Mouse (Mus musculus) stomach, embryonic 15.5 days (tissue): ENCODE results near the gene Pip5kl1. TPM values are rescaled to one million over a fixed set of nuclear protein-coding genes. Genes with fewer than 3 reads are reported as not detected.

Source experiments
- ATAC-seq: fragments of 200-750 bp; cut with Nextera tagmentation; 2 replicates; pipeline ENCODE4 v1.8.0; 2017; ENCODE audit warnings: low read depth, moderate number of reproducible peaks, moderate TSS enrichment; ENCODE audit not compliant: insufficient read depth, low FRiP score
- H3K27ac ChIP-seq: fragments of 300-500 bp; sonication (generic); 2 replicates; pipeline ENCODE4 v1.5.1; 2015; ENCODE audit warnings: mild to moderate bottlenecking, inconsistent platforms
- H3K27me3 ChIP-seq: fragments of 300-500 bp; sonication (generic); replicated peaks from 2 replicates; pipeline ENCODE4 v1.6.1; 2015; ENCODE audit warnings: inconsistent platforms
- H3K36me3 ChIP-seq: fragments of 300-500 bp; sonication (generic); 2 replicates; pipeline ENCODE4 v1.6.1; 2015; ENCODE audit warnings: inconsistent platforms
- H3K4me1 ChIP-seq: fragments of 300-500 bp; sonication (generic); 2 replicates; pipeline ENCODE4 v1.6.1; 2015; ENCODE audit warnings: inconsistent platforms
- H3K4me2 ChIP-seq: fragments of 300-500 bp; sonication (generic); 2 replicates; pipeline ENCODE4 v1.6.1; 2015; ENCODE audit warnings: mild to moderate bottlenecking, inconsistent platforms
- H3K4me3 ChIP-seq: fragments of 300-500 bp; sonication (generic); replicated peaks from 2 replicates; pipeline ENCODE4 v1.5.1; 2015; ENCODE audit warnings: inconsistent platforms
- H3K9ac ChIP-seq: fragments of 300-500 bp; sonication (generic); 2 replicates; pipeline ENCODE4 v1.6.1; 2015; ENCODE audit warnings: inconsistent platforms
- H3K9me3 ChIP-seq: fragments of 300-500 bp; sonication (generic); 2 replicates; pipeline ENCODE4 v1.6.1; 2016; ENCODE audit warnings: inconsistent platforms
- WGBS: fragments of 180-500 bp; shearing (Covaris S2); methylation state at CpG from one replicate; pipeline ENCODE4 v1.1.7; 2015; 5-methylcytosine and 5-hydroxymethylcytosine counted together
- polyA plus RNA-seq: library from polyadenylated mRNA; unstranded; fragments of >200 nt; fragmentation: Nextera tagmentation; extraction: Ambion mirVana; gene quantifications from 2 replicates; pipeline ENCODE4 v1.2.1, GENCODE M21; 2015

Pip5kl1 gene
- polyA plus RNA-seq, 1 experiment from 2014 or later, result 0.36 TPM

- H3K4me1 ChIP-seq, result peaks cover 68% of the 10 kb centered on the region
- WGBS, result 3% methylated on average over 13 of the region's 13 CpGs
- no peak overlapping the region for H3K9ac ChIP-seq
Measured at GRCm38 (mm10) chr2:32625212-32625872, 50.7 kb downstream of the Pip5kl1 start.

GRCm38 (mm10) chr2:32625873-32626694, 51.5 kb downstream of the Pip5kl1 start:
- Histone ChIP-seq H3K4me2 (peak overlapping the region; percentile 50), H3K27ac (peak overlapping the region; percentile 57), H3K36me3 (no peaks in the 10 kb centered on the region), H3K9me3 (no peaks in the 10 kb centered on the region), H3K9ac (no peak overlapping the region), H3K27me3 (no peaks in the 10 kb centered on the region), H3K4me1 (peaks cover 61% of the 10 kb centered on the region), H3K4me3 (no peak overlapping the region)
- WGBS, result 30% methylated on average over 5 of the region's 5 CpGs
- no peak for ATAC-seq

More at GRCm38 (mm10) chr2:32625212-32625872, 50.7 kb downstream of the Pip5kl1 start:
- Histone ChIP-seq H3K27ac (peak overlapping the region; percentile 57), H3K4me2 (peak overlapping the region; percentile 50), H3K36me3 (no peaks in the 10 kb centered on the region), H3K9me3 (no peaks in the 10 kb centered on the region), H3K27me3 (no peaks in the 10 kb centered on the region), H3K4me3 (peak overlapping the region; percentile 20)
- 0 out of 2 replicates have a peak, but pooled peaks have one; percentile 8 for ATAC-seq

- no peak overlapping the region for H3K4me3 ChIP-seq
- peaks cover 54% of the 10 kb centered on the region for H3K4me1 ChIP-seq
- H3K36me3 ChIP-seq, result no peaks in the 10 kb centered on the region
- no peaks in the 10 kb centered on the region for H3K9me3 ChIP-seq
- no peak overlapping the region for H3K4me2 ChIP-seq
- H3K27ac ChIP-seq, result 0 out of 2 replicates have a peak overlapping the region, but pooled peaks have one; percentile 1
- no peak for ATAC-seq
- no peaks in the 10 kb centered on the region for H3K27me3 ChIP-seq
- WGBS, result 58% methylated on average over 20 of the region's 20 CpGs
- H3K9ac ChIP-seq, result no peak overlapping the region
Measured at GRCm38 (mm10) chr2:32627266-32628043, 52.9 kb downstream of the Pip5kl1 start.

- no peaks in the 10 kb centered on the region for H3K27me3 ChIP-seq
- H3K4me1 ChIP-seq, result peaks cover 54% of the 10 kb centered on the region
- H3K9ac ChIP-seq, result no peak overlapping the region
- WGBS, result 67% methylated on average over 4 of the region's 4 CpGs
- no peak overlapping the region for H3K4me2 ChIP-seq
- no peak for ATAC-seq
- H3K27ac ChIP-seq, result peak overlapping the region; percentile 65; the same call in 1 of the 2 replicates
- no peaks in the 10 kb centered on the region for H3K36me3 ChIP-seq
- no peak overlapping the region for H3K4me3 ChIP-seq
- no peaks in the 10 kb centered on the region for H3K9me3 ChIP-seq
Measured at GRCm38 (mm10) chr2:32628044-32628550, 53.5 kb downstream of the Pip5kl1 start.

- H3K9ac ChIP-seq, result no peak overlapping the region
- no peak overlapping the region for H3K4me3 ChIP-seq
- H3K27ac ChIP-seq, result peak overlapping the region; percentile 65; the same call in 1 of the 2 replicates
- H3K36me3 ChIP-seq, result no peaks in the 10 kb centered on the region
- 50% methylated on average over 5 of the region's 5 CpGs for WGBS
- no peak overlapping the region for H3K4me2 ChIP-seq
- H3K4me1 ChIP-seq, result peaks cover 54% of the 10 kb centered on the region
- H3K27me3 ChIP-seq, result no peaks in the 10 kb centered on the region
- no peaks in the 10 kb centered on the region for H3K9me3 ChIP-seq
- no peak for ATAC-seq
Measured at GRCm38 (mm10) chr2:32628729-32629128, 54.1 kb downstream of the Pip5kl1 start.

- no peak overlapping the region for H3K4me2 ChIP-seq
- 47% methylated on average over 9 of the region's 9 CpGs for WGBS
- H3K4me3 ChIP-seq, result no peak overlapping the region
- H3K27me3 ChIP-seq, result no peaks in the 10 kb centered on the region
- ATAC-seq, result no peak
- 0 out of 2 replicates have a peak overlapping the region, but pooled peaks have one; percentile 12 for H3K9ac ChIP-seq
- H3K4me1 ChIP-seq, result peaks cover 49% of the 10 kb centered on the region
- no peaks in the 10 kb centered on the region for H3K9me3 ChIP-seq
- no peak overlapping the region for H3K27ac ChIP-seq
- H3K36me3 ChIP-seq, result no peaks in the 10 kb centered on the region
Measured at GRCm38 (mm10) chr2:32629276-32629976, 54.8 kb downstream of the Pip5kl1 start.

GRCm38 (mm10) chr2:32630036-32630435, 55.4 kb downstream of the Pip5kl1 start:
- Histone ChIP-seq H3K27me3 (no peaks in the 10 kb centered on the region), H3K9me3 (no peaks in the 10 kb centered on the region), H3K4me3 (no peak overlapping the region), H3K27ac (no peak overlapping the region), H3K4me2 (no peak overlapping the region), H3K4me1 (peaks cover 42% of the 10 kb centered on the region), H3K36me3 (no peaks in the 10 kb centered on the region), H3K9ac (no peak overlapping the region)
- ATAC-seq, result no peak
- whole genome bisulfite sequencing, result 81% methylated on average over 7 of the region's 9 CpGs

- Histone ChIP-seq H3K4me1 (peaks cover 32% of the 10 kb centered on the region), H3K27me3 (no peaks in the 10 kb centered on the region), H3K9ac (no peak overlapping the region), H3K4me3 (no peak overlapping the region), H3K9me3 (no peaks in the 10 kb centered on the region), H3K27ac (no peak overlapping the region), H3K4me2 (no peak overlapping the region), H3K36me3 (no peaks in the 10 kb centered on the region)
- no peak for ATAC-seq
- WGBS, result 88% methylated on average over 10 of the region's 10 CpGs
Measured at GRCm38 (mm10) chr2:32631046-32631445, 56.4 kb downstream of the Pip5kl1 start.

- WGBS, result 49% methylated on average over 7 of the region's 7 CpGs
- H3K4me2 ChIP-seq, result no peak overlapping the region
- no peaks in the 10 kb centered on the region for H3K9me3 ChIP-seq
- no peak overlapping the region for H3K9ac ChIP-seq
- H3K27me3 ChIP-seq, result no peaks in the 10 kb centered on the region
- H3K4me1 ChIP-seq, result peaks cover 24% of the 10 kb centered on the region
- H3K27ac ChIP-seq, result peak overlapping the region; percentile 21; the same call in 1 of the 2 replicates
- H3K4me3 ChIP-seq, result no peak overlapping the region
- no peaks in the 10 kb centered on the region for H3K36me3 ChIP-seq
- ATAC-seq, result peak; percentile 16; the same call in 1 of the 2 replicates
Measured at GRCm38 (mm10) chr2:32631737-32632394, 57.3 kb downstream of the Pip5kl1 start.
